Mouse (Mus musculus): ENCODE results near the gene Fam131a.

Gene Fam131a

DNA sequence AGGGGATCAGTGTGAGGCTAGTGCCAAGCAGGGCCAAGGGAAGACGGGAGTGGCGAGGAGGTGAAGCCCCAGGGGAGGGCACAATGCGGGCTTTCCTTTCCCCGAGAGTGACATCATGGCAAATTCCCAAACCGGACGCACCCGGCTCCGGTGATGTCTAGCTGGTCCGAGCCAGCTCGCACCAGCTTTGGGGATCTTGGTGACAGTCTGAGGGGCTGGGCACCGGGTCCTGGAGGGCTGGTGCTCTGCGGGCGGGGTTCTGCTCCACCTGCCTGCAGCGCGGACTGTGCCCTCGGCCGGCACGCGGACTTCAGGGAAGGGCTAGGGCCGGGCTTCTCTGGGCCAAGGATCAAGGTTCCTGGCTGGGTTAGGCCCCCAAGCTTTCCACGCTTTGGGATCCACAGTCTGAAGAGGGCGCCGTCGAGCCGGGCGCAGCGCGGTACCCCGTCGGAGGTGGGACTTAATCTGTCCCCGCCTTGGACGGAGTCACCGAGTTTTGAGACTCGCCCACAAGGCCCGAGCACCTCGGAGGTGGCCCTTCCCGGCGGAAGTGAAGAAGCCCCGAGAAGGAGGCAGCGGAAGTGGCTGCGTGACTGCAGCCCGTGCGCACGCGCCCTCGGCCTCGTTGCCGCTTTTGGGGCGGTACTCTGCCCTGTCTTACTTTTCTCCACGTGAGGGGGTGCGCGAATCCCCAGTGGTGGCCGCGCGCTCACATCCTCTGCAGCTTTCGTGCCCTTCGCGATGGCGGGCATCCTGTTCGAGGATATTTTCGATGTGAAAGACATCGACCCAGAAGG, 24.3 kb downstream of the Fam131a start, which contains the start of the genes Polr2h and Clcn2:
Gene Polr2h (plus strand): TSS at position 485 of the 797 bp plus-strand sequence.
Gene Clcn2 (minus strand): TSS at position 566 of the 797 bp plus-strand sequence.
- peak; percentile 96 to 97 for DNase-seq

GRCm38 (mm10) chr16:20717978-20718670, 25.1 kb downstream of the Fam131a start:
- no peak for DNase-seq

- no peak for DNase-seq
Observed at GRCm38 (mm10) chr16:20721808-20722207, 28.8 kb downstream of the Fam131a start.

- no peak for DNase-seq
Observed at GRCm38 (mm10) chr16:20722736-20723135, 29.7 kb downstream of the Fam131a start.

DNA sequence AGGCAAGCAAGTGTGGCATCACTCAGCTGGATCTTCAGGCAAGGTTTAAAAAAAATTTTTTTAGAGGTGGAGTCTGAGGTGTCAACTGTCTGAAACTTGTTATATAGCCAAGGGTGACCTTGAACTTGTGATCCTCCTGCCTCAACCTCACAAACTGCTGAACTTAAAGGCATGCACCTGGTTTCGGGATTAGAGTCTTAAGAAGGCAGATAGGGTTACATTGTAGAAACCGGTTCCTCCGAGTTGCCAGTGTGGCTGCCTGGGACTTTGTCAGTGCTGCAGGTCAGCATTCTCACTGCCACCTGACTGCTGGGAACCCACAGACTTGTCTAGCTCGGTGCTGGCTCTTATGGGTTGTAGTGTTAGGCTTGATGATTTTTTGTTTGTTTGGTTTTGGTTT, 30.2 kb downstream of the Fam131a start:
- no peak for DNase-seq

DNA sequence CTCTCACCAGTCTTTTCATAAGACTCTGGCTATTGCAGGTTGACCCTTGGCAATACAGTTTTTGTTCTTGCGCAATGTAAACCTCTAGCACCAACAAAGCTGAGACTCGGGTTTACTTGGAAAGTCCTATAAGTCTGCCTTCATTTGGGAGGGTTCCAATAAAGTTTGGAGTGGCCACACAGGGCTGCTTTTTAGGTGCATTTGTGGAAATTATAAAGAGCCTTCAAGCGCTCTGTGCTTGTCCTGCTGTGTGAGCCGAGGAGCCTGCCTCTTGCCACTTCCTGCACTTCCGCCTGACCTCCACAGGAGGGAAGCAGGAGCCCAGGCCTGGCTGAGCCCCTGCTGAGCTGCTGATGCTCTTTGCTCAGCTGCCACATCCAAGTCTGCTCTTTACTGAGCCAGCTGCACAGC, 31.3 kb downstream of the Fam131a start:
- DNase-seq: no peak

DNA sequence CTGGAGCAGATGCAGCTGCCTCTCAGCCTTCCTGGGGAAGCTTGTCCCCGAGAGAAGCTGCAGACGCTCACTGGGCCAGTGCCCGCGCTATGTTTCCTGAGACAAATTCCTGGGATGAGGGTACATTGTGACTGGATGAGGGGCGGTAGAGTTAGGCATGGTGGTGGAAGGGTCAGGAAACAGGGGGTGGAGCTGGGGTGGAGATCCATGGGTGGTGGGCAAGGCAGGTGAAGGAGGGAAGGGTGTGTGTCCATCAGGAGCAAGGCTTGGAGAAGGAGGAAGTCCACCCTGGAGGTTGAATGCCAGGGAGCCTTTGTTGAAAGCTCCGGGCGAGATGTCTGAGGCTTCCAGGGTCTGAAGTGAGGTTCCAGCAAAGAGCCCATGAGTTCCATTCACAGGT, 32.3 kb downstream of the Fam131a start:
- no peak for DNase-seq

DNA sequence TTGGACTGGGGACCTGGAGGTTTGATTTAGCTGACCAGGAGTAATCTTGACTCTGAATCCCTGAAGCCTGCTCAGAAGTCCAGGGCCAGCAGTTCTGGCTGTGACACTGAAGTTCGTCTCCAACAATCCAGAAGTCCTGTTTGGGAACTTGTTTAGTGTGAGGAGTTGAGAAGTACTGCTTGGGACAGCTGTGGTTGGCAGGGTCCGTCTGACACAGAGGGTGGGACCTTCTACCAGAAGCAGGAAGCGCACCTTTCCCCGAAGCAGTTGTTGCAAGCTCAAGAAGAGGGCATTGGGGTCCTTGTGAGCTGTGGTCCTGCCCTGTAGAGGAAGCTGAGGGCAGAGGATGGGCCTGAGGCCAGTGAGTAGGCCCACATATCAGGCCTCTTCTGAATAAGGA, 32.7 kb downstream of the Fam131a start:
- DNase-seq: no peak

DNA sequence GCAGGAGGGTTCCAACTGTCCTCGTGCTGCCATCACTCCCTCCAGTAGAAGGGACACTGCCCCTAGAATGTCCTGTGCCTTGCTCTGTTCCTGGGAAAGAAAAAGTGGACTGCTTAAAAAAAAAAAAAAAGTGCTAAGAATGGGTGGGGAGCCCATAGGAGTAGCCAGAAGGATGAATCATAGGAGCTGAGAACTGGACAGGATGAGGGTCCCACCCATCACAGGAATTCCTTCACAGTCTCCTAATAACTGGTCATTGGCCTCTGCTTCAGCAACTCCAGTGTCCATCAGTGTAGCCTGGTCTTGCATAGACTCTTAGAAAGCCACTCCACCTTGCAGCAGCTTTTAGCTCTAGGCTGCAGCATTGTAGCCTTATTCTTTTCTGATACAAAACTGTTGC, 33.3 kb downstream of the Fam131a start:
- no peak for DNase-seq

- no peak for DNase-seq
Observed at GRCm38 (mm10) chr16:20730293-20730711, 37.3 kb downstream of the Fam131a start.

GRCm38 (mm10) chr16:20731688-20732087, 38.6 kb downstream of the Fam131a start:
- no peak for DNase-seq

- no peak for DNase-seq
Observed at GRCm38 (mm10) chr16:20732251-20732924, 39.3 kb downstream of the Fam131a start.

DNA sequence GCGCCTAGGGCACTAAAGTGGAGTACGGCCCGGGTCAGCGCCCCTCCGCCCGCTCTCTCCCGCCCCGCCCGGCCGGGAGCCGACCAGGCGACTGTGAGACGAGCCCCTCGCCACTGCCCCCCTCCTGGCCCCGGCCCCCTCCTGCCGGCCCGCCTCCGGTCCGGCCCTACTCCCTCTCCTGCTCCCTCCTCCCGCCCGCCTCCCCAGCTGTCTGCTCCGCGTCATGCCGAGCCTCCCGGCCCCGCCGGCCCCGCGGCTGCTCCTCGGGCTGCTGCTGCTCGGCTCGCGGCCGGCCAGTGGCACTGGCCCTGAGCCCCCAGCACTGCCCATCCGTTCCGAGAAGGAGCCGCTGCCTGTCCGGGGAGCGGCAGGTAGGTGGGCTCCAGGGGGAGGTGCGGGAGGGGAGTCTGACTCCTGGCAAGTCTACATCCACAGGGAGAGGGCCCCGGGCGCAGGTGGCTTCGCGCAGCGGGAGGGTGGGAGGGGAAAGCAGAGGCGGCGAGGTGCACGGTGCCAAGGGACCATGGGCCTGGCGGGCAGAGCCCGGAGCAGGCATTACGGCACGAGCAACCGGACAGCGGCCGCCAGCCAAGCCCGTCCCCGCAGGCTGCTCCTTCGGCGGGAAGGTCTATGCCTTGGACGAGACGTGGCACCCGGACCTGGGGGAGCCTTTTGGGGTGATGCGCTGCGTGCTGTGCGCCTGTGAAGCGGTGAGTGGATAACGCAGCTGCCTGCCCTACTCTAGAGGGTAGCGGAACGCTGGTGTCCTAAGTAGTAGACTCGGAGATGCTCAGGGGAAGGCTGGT, 40.1 kb downstream of the Fam131a start, which contains the start of gene Chrd:
Gene Chrd (plus strand): TSS at position 203 of the 806 bp plus-strand sequence.
- no peak for DNase-seq

GRCm38 (mm10) chr16:20733731-20734730, 41.0 kb downstream of the Fam131a start, which contains the start of gene Thpo:
Gene Thpo, minus strand, starts transcription at chr16:20734511.
- DNase-seq: no peak

DNA sequence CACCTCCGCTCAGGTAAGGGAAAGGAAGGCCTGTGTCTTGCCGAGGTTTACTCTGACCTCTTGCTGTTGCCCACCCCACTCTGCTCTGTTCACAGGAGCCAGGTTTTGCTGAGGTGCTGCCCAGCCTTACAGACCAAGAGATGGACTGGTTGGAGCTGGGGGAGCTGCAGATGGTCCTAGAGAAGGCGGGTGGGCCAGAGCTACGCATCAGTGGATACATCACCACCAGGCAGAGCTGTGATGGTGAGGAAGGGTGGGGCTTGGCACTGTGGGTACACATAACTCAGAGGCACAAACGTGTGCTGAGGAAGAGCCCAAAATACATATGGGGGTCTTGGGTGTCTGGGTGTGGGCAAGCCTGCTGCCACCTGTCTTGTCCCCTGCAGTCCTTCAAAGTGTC, 42.6 kb downstream of the Fam131a start:
- DNase-seq: no peak

GRCm38 (mm10) chr16:20736168-20736567, 43.1 kb downstream of the Fam131a start:
- DNase-seq: no peak

DNA sequence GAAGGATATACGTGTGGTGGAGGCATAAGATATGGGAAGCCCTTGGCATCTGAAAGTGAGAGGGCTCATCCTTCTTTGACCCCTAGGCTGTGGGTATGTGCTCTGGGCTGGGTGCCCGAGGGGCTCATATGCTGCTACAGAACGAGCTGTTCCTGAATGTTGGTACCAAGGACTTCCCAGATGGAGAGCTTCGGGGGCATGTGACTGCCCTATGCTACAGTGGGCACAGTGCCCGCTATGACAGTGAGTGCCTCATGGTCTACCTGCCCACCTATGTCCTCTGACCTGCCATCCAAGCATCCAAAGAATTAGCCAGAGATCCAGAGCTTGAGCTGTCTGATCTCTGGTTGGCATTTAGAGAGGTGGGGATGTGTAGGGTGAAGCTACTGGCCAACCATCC, 43.8 kb downstream of the Fam131a start:
- no peak for DNase-seq

GRCm38 (mm10) chr16:20739845-20740244, 46.8 kb downstream of the Fam131a start:
- no peak for DNase-seq

- DNase-seq: no peak
Observed at GRCm38 (mm10) chr16:20746641-20747040, 53.6 kb downstream of the Fam131a start.

- no peak for DNase-seq
Observed at GRCm38 (mm10) chr16:20750518-20750917, 57.5 kb downstream of the Fam131a start.

All from thymus, adult 18-20 months (tissue).